ENCODE assay signal across 8 mouse cellular contexts in the genomic region with DNA sequence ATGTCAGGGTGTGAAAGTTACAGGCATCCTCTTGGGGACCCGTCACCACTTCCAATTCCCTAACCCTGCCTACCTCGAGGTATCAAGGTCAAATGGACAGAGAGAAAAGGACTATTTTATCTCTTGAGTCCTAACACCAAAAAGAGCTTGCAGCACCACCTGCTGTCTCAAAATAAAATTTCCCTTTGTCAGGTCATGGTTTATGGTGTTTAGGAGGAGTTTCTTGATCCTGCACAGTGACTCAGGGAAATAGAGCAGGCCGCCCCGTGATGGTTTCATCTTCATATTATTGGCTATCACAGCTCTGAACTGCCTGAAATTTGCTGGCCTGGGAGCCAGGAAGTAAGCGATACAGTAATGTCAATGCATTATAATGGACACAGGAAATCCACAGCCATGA. TPM values are rescaled to one million over a fixed set of nuclear protein-coding genes. Genes with fewer than 3 reads are reported as not detected.
DNase-seq lines count a peak whose midpoint lies in the region; ATAC-seq and TF ChIP-seq lines count a peak whose summit lies in the region.

No protein-coding gene starts in this region.

- no peak overlapping the region for H3K9ac ChIP-seq in intestine, embryonic 14.5 days (ENCODE audit: low read length)

- no peak for TF ChIP-seq CTCF in thymus, adult 2 months (IDR thresholded peaks at IDR 0.05; ENCODE audit: borderline replicate concordance, control insufficient read depth, extremely low read depth, insufficient read depth, low read length, poor library complexity)
- TF ChIP-seq CTCF in cortical plate, adult 2 months (IDR thresholded peaks at IDR 0.05; ENCODE audit: extremely low read depth, insufficient read depth, low read length) = peak; percentile 45

- no peak overlapping the region for H3K4me2 ChIP-seq in intestine, embryonic 14.5 days (ENCODE audit: low read length)

- ATAC-seq in frontal cortex, adult (ENCODE audit: low TSS enrichment) = peak; percentile 38; the same call in 1 of the 2 replicates
- no peak; the same call in 1 of the 2 replicates for ATAC-seq in intestine, embryonic 14.5 days (replicated peaks; ENCODE audit: low FRiP score, low TSS enrichment, low read depth)
- no peak for ATAC-seq in activated CD4-positive, CD25-positive, alpha-beta regulatory T cell, adult 4 months

- no peaks in the 10 kb centered on the region for H3K4me1 ChIP-seq in thymus, adult 2 months (replicated peaks; ENCODE audit: control insufficient read depth, insufficient read depth, low read length)
- peaks cover 6% of the 10 kb centered on the region for H3K4me1 ChIP-seq in cortical plate, adult 2 months (ENCODE audit: control insufficient read depth, insufficient read depth, low read length)
- no peaks in the 10 kb centered on the region for H3K4me1 ChIP-seq in intestine, embryonic 14.5 days (replicated peaks; ENCODE audit: control insufficient read depth, insufficient read depth, low read length)
- peaks cover 3% of the 10 kb centered on the region; the same call in 1 of the 2 replicates for H3K4me1 ChIP-seq in megakaryocyte, embryonic 14.5 days

- H3K4me3 ChIP-seq in thymus, adult 2 months (ENCODE audit: control insufficient read depth, insufficient read depth, low read length) = no peak overlapping the region
- H3K4me3 ChIP-seq in cortical plate, adult 2 months (ENCODE audit: insufficient read depth, low read length) = no peak overlapping the region
- no peak overlapping the region for H3K4me3 ChIP-seq in intestine, embryonic 14.5 days (ENCODE audit: low read depth, low read length)
- H3K4me3 ChIP-seq in megakaryocyte, embryonic 14.5 days (replicated peaks) = peak overlapping the region; percentile 10

- no peaks in the 10 kb centered on the region for H3K27me3 ChIP-seq in thymus, adult 2 months (ENCODE audit: control insufficient read depth, insufficient read depth, low read length)
- no peaks in the 10 kb centered on the region for H3K27me3 ChIP-seq in intestine, embryonic 14.5 days (replicated peaks; ENCODE audit: control insufficient read depth, insufficient read depth, low read length)
- H3K27me3 ChIP-seq in megakaryocyte, embryonic 14.5 days (replicated peaks) = peaks cover 11% of the 10 kb centered on the region

- no peaks in the 10 kb centered on the region for H3K9me3 ChIP-seq in intestine, embryonic 14.5 days (ENCODE audit: control insufficient read depth, low read length)
- H3K9me3 ChIP-seq in megakaryocyte, embryonic 14.5 days = peaks cover 7% of the 10 kb centered on the region; the same call in 1 of the 2 replicates

- H3K36me3 ChIP-seq in thymus, adult 2 months (ENCODE audit: control insufficient read depth, insufficient read depth, low read length) = no peaks in the 10 kb centered on the region
- no peaks in the 10 kb centered on the region for H3K36me3 ChIP-seq in intestine, embryonic 14.5 days (ENCODE audit: control insufficient read depth, insufficient read depth, low read length)
- H3K36me3 ChIP-seq in megakaryocyte, embryonic 14.5 days (replicated peaks; ENCODE audit: low read length) = no peaks in the 10 kb centered on the region

- 28% methylated on average over 5 of the region's 5 CpGs for WGBS in thymus, adult 2 months
- 21% methylated on average over 5 of the region's 5 CpGs for whole genome bisulfite sequencing in intestine, embryonic 14.5 days

- no peak overlapping the region for H3K27ac ChIP-seq in thymus, adult 2 months (ENCODE audit: control insufficient read depth, insufficient read depth, low read length)
- no peak overlapping the region for H3K27ac ChIP-seq in cortical plate, adult 2 months (ENCODE audit: insufficient read depth, low read length)
- no peak overlapping the region for H3K27ac ChIP-seq in intestine, embryonic 14.5 days (ENCODE audit: low read depth)

- TF ChIP-seq POLR2A in thymus, adult 2 months (IDR thresholded peaks at IDR 0.05; ENCODE audit: control insufficient read depth, extremely low read depth, insufficient read depth, low read length, poor library complexity) = no peak
- no peak for TF ChIP-seq POLR2A in cortical plate, adult 2 months (IDR thresholded peaks at IDR 0.05; ENCODE audit: extremely low read depth, insufficient read depth, low read length)

- no peak for DNase-seq in frontal cortex, postnatal 25 days (ENCODE audit: low spot score in 2 of 2)
- peak; percentile 17 for DNase-seq in thymus, adult 2 months
- DNase-seq in thymus, postnatal 36 days = no peak
- peak; percentile 59 for DNase-seq in intestine, embryonic 14.5 days (ENCODE audit: low spot score)

RNA-seq across cellular contexts. Expression of a gene that starts 56.6 kb away (rescaled TPM):
- polyA plus RNA-seq in thymus, adult 2 months (2012; rRNA removed) = 23.1 and 24.2 TPM in 2 replicates
- 88.5 TPM in 2 replicates for polyA plus RNA-seq in cortical plate, adult 2 months (2012; rRNA removed)
- 27.7 and 30.1 TPM in 2 replicates for polyA plus RNA-seq in intestine, embryonic 14.5 days (2014; fragmentation: Nextera tagmentation; extraction: Ambion mirVana)
- polyA plus RNA-seq in megakaryocyte, embryonic 14.5 days (2012; ENCODE audit: insufficient read depth, low replicate concordance) = 4.2 and 8.8 TPM in 2 replicates
- polyA plus RNA-seq in activated CD4-positive, CD25-positive, alpha-beta regulatory T cell, adult 4 months (2017; shearing (Covaris generic)) = 10 to 100 TPM; 20.3 to 21.7 TPM

RNA-seq across cellular contexts. Expression of a gene that starts 57.0 kb away (rescaled TPM):
- polyA plus RNA-seq in thymus, adult 2 months (2012; rRNA removed) = 0.41 and 0.55 TPM in 2 replicates
- 146 and 157 TPM in 2 replicates for polyA plus RNA-seq in cortical plate, adult 2 months (2012; rRNA removed)
- polyA plus RNA-seq in intestine, embryonic 14.5 days (2014; fragmentation: Nextera tagmentation; extraction: Ambion mirVana) = 0.61 and 0.81 TPM in 2 replicates
- not detected in 2 replicates for polyA plus RNA-seq in megakaryocyte, embryonic 14.5 days (2012; ENCODE audit: insufficient read depth, low replicate concordance)
- polyA plus RNA-seq in activated CD4-positive, CD25-positive, alpha-beta regulatory T cell, adult 4 months (2017; shearing (Covaris generic)) = 1 to 10 TPM; 2.2 to 6.0 TPM

Comparison
In these comparisons a context has a peak if more than half of its experiments do, and no peak if none do; other contexts are left out.
1. DNase-seq: peak in thymus, adult 2 months (single experiment) and intestine, embryonic 14.5 days (single experiment); none in frontal cortex, postnatal 25 days (0 of 2) and thymus, postnatal 36 days (0 of 2).
2. RNA of a gene that starts 57.0 kb away (polyA plus RNA-seq): 146 to 157 TPM in cortical plate, adult 2 months; 2.2 to 6.0 TPM in activated CD4-positive, CD25-positive, alpha-beta regulatory T cell, adult 4 months, 0.61 to 0.81 TPM in intestine, embryonic 14.5 days, 0.41 to 0.55 TPM in thymus, adult 2 months and not detected in megakaryocyte, embryonic 14.5 days; every median in the first group is over 10 times any median in the second.